9 mouse cellular contexts compared by ENCODE assay signal in genomic region chr8:94365410-94365981, GRCm38 (mm10). TPM values are rescaled to one million over a fixed set of nuclear protein-coding genes. Genes with fewer than 3 reads are reported as not detected.
DNase-seq lines count a peak whose midpoint lies in the region; TF ChIP-seq lines count a peak whose summit lies in the region.
"Had no signal": no experiment of that assay in that cellular context is flagged by ENCODE, and none has a peak within 500 bp of the region (broad histone marks: within the 10 kb centered on the region; RNA-seq: fewer than 3 reads in every experiment).

No protein-coding gene starts in this region.

- no peak for TF ChIP-seq CTCF in CH12.LX (conservative IDR thresholded peaks at IDR 0.05 in 1 of 2, IDR thresholded peaks at IDR 0.05 in 1 of 2; ENCODE audit: low read depth in 2 of 2, low read length in 2 of 2)

- no peak for TF ChIP-seq RAD21 in CH12.LX (IDR thresholded peaks at IDR 0.05; ENCODE audit: low read depth, low read length)

- H3K79me2 ChIP-seq in CH12.LX (replicated peaks; ENCODE audit: control insufficient read depth, extremely low read depth, insufficient read depth, poor library complexity, severe bottlenecking) = no peaks in the 10 kb centered on the region

- no peak overlapping the region; the same call in 1 of the 2 replicates for H3K9ac ChIP-seq in CH12.LX (ENCODE audit: insufficient read depth, low read depth)
- H3K9ac ChIP-seq: forebrain, postnatal 0 days had no signal

- H3K4me3 ChIP-seq in CH12.LX (replicated peaks in 1 of 3; ENCODE audit: low read depth in 2 of 3, low read length in 2 of 3, poor library complexity in 1 of 3) = peak overlapping the region in 1 of 3 experiments; percentile 1

- no peaks in the 10 kb centered on the region for H3K36me3 ChIP-seq in CH12.LX (replicated peaks in 1 of 2; ENCODE audit: control insufficient read depth in 1 of 2, insufficient read depth in 1 of 2, low read length in 1 of 2)

- peak overlapping the region; percentile 68 for H3K27ac ChIP-seq in CH12.LX (ENCODE audit: insufficient read depth, low read depth)

- H3K4me1 ChIP-seq in CH12.LX (ENCODE audit: control insufficient read depth in 1 of 2, insufficient read depth in 2 of 2) = peaks cover 36 to 55% of the 10 kb centered on the region in 2 experiments

- TF ChIP-seq EP300 in CH12.LX (IDR thresholded peaks at IDR 0.05; ENCODE audit: low read length) = peak; percentile 84

- no peaks in the 10 kb centered on the region for H3K27me3 ChIP-seq in CH12.LX (replicated peaks)

- in situ Hi-C loops in CH12.LX (cut with MboI; ENCODE audit: low pct_ligation_motif_present, low pct_unique_long_range_greater_than_20kb, low sequenced_read_pairs) = no loop called here

- intact Hi-C loops in left cerebral cortex, postnatal 4 days (cut with DNase I) = no loop called here

- H3K4me2 ChIP-seq in CH12.LX (ENCODE audit: insufficient read depth, low read depth, poor library complexity, severe bottlenecking) = peak overlapping the region; percentile 65; the same call in 1 of the 2 replicates

- peak; percentile 94 for DNase-seq in 416B (ENCODE audit: low read depth)
- peak; percentile 97 for DNase-seq in CH12.LX (ENCODE audit: extremely low read depth)
- peak; percentile 45 for DNase-seq in kidney, postnatal 14 days
- peak; percentile 81 to 84 for DNase-seq in monocyte, adult 2 months (ENCODE audit: low read depth in 1 of 2, low spot score in 2 of 2)
- no peak for DNase-seq in left cerebral cortex, postnatal 4 days
- DNase-seq in cerebellum, adult 8-10 months = no peak
- no peak for DNase-seq in cerebellum, adult 11 months
- no peak for DNase-seq in frontal cortex, postnatal 10 days (ENCODE audit: low spot score in 2 of 2)
- DNase-seq: forebrain, postnatal 0 days had no signal

- H3K9me3 ChIP-seq in CH12.LX (replicated peaks; ENCODE audit: low read length) = no peaks in the 10 kb centered on the region

- dilution Hi-C loops in CH12.LX (cut with MboI; ENCODE audit: extremely low pct_ligation_motif_present, extremely low pct_unique_long_range_greater_than_20kb, low sequenced_read_pairs) = no loop called here

- peak; percentile 68 for TF ChIP-seq POLR2A in CH12.LX (IDR thresholded peaks at IDR 0.05; ENCODE audit: low read depth, low read length)

TF ChIP-seq in CH12.LX, 34 proteins besides CTCF, POLR2A, EP300 and RAD21:
- TF ChIP-seq TCF12 (IDR thresholded peaks at IDR 0.05; ENCODE audit: low read depth, low read length) (peak; percentile 78), BHLHE40 (IDR thresholded peaks at IDR 0.05; ENCODE audit: low read depth, low read length) (peak; percentile 87), USF2 (conservative IDR thresholded peaks at IDR 0.05; ENCODE audit: low read depth, low read length) (no peak), ELF1 (IDR thresholded peaks at IDR 0.05; ENCODE audit: low read depth, low read length) (peak; percentile 75; the same call in 1 of the 2 replicates), ZNF384 (IDR thresholded peaks at IDR 0.05; ENCODE audit: low read depth, low read length) (no peak), MAZ (IDR thresholded peaks at IDR 0.05; ENCODE audit: low read depth, low read length) (0 out of 2 replicates have a peak, but pooled peaks have one; percentile 53), SIN3A (IDR thresholded peaks at IDR 0.05; ENCODE audit: low read length) (peak; percentile 59; the same call in 1 of the 2 replicates), NRF1 (IDR thresholded peaks at IDR 0.05; ENCODE audit: low read depth, low read length) (no peak), UBTF (IDR thresholded peaks at IDR 0.05; ENCODE audit: low read depth, low read length) (peak; percentile 60), PAX5 (IDR thresholded peaks at IDR 0.05; ENCODE audit: low read length) (no peak), MEF2A (IDR thresholded peaks at IDR 0.05; ENCODE audit: borderline replicate concordance, low read depth, low read length) (peak; percentile 60; the same call in 1 of the 2 replicates), MAX (IDR thresholded peaks at IDR 0.05; ENCODE audit: low read length) (0 out of 2 replicates have a peak, but pooled peaks have one; percentile 74), MAFK (IDR thresholded peaks at IDR 0.05; ENCODE audit: insufficient replicate concordance, low read length) (peak; percentile 86), IRF4 (IDR thresholded peaks at IDR 0.05; ENCODE audit: low read depth, low read length) (peak; percentile 68), MXI1 (IDR thresholded peaks at IDR 0.05; ENCODE audit: low read depth, low read length) (peak; percentile 88), POLR2AphosphoS2 (IDR thresholded peaks at IDR 0.05; ENCODE audit: low read depth, low read length) (no peak), MYC (IDR thresholded peaks at IDR 0.05; ENCODE audit: low read depth, low read length) (peak; percentile 91), ZC3H11A (IDR thresholded peaks at IDR 0.05; ENCODE audit: low read depth, low read length) (no peak), HCFC1 (IDR thresholded peaks at IDR 0.05; ENCODE audit: low read depth, low read length) (peak; percentile 51), ETS1 (conservative IDR thresholded peaks at IDR 0.05; ENCODE audit: low read depth, low read length) (no peak; the same call in none of the 2 replicates), TBP (conservative IDR thresholded peaks at IDR 0.05; ENCODE audit: low read depth, low read length) (peak; percentile 67; the same call in 1 of the 2 replicates), RCOR1 (conservative IDR thresholded peaks at IDR 0.05; ENCODE audit: low read depth, low read length) (no peak; the same call in 1 of the 2 replicates)

RNA-seq across cellular contexts. Expression of gene Herpud1, which starts 20.7 kb away (rescaled TPM):
- total RNA-seq in CH12.LX (2012; rRNA removed) (172 and 206 TPM in 2 replicates), CH12.LX (2014; rRNA removed) (243 and 257 TPM in 2 replicates)
- polyA plus RNA-seq in CH12.LX (2012; ENCODE audit: insufficient read length, low read depth) = 116 and 124 TPM in 2 replicates
- 10 to 100 TPM; 34.4 to 36.1 TPM for total RNA-seq in left cerebral cortex, postnatal 4 days (2021)

RNA-seq across cellular contexts. Expression of gene Slc12a3, which starts 36.5 kb away (rescaled TPM):
- total RNA-seq in CH12.LX (2012; rRNA removed) = 0.17 and 0.21 TPM in 2 replicates
- total RNA-seq in CH12.LX (2014; rRNA removed) = 0.08 TPM in 1 of 2 replicates, not detected in the other
- polyA plus RNA-seq in CH12.LX (2012; ENCODE audit: insufficient read length, low read depth) = 0.19 TPM in 1 of 2 replicates, not detected in the other
- under 1 TPM; 0.28 to 0.54 TPM for total RNA-seq in left cerebral cortex, postnatal 4 days (2021)

Comparison
In these comparisons a context has a peak if more than half of its experiments do, and no peak if none do; other contexts are left out.
1. DNase-seq: peak in 416B (single experiment), CH12.LX (single experiment), kidney, postnatal 14 days (single experiment) and monocyte, adult 2 months (2 of 2); none in left cerebral cortex, postnatal 4 days (single experiment), cerebellum, adult 8-10 months (single experiment), cerebellum, adult 11 months (single experiment) and frontal cortex, postnatal 10 days (0 of 2).
2. RNA of gene Herpud1, which starts 20.7 kb away (total RNA-seq): 172 to 257 TPM in CH12.LX; 34.4 to 36.1 TPM in left cerebral cortex, postnatal 4 days; every median in the first group is over 4 times any median in the second.